Mouse (Mus musculus): ENCODE measurements at regions not wholly inside any gene's neighbourhood (a gene's known extent, or its start where the extent isn't known, plus 50 kb on each side); places are given as distances from the start of the nearest gene placed in this dataset.

GRCm38 (mm10) chr14:80990679-80991286 lies 1006.9 kb downstream of the Olfm4 start:
- WGBS = 94% methylated on average over 1 of the region's 1 CpGs
- Histone ChIP-seq H3K4me1 (ENCODE audit: control insufficient read depth, insufficient read depth, low read length) (no peaks in the 10 kb centered on the region), H3K27ac (replicated peaks; ENCODE audit: low read depth, low read length) (no peak overlapping the region), H3K9ac (ENCODE audit: low read length) (no peak overlapping the region), H3K36me3 (ENCODE audit: control insufficient read depth, insufficient read depth, low read length) (no peaks in the 10 kb centered on the region), H3K4me2 (ENCODE audit: low read depth, severe bottlenecking) (no peak overlapping the region), H3K27me3 (ENCODE audit: control insufficient read depth, insufficient read depth, low read length) (no peaks in the 10 kb centered on the region), H3K9me3 (ENCODE audit: control insufficient read depth, low read length) (no peaks in the 10 kb centered on the region), H3K4me3 (ENCODE audit: low read depth, low read length) (no peak overlapping the region)
- DNase-seq (ENCODE audit: low spot score) = no peak
- no peak for ATAC-seq (ENCODE audit: insufficient number of reproducible peaks, low FRiP score, low TSS enrichment, low read depth)

- Histone ChIP-seq H3K9me3 (ENCODE audit: control insufficient read depth, low read length) (no peaks in the 10 kb centered on the region), H3K36me3 (ENCODE audit: control insufficient read depth, insufficient read depth, low read length) (no peaks in the 10 kb centered on the region), H3K9ac (ENCODE audit: low read length) (no peak overlapping the region), H3K4me1 (ENCODE audit: control insufficient read depth, insufficient read depth, low read length) (no peaks in the 10 kb centered on the region), H3K27me3 (ENCODE audit: control insufficient read depth, insufficient read depth, low read length) (no peaks in the 10 kb centered on the region), H3K27ac (replicated peaks; ENCODE audit: low read depth, low read length) (no peak overlapping the region), H3K4me2 (ENCODE audit: low read depth, severe bottlenecking) (no peak overlapping the region), H3K4me3 (ENCODE audit: low read depth, low read length) (no peak overlapping the region)
- ATAC-seq (ENCODE audit: insufficient number of reproducible peaks, low FRiP score, low TSS enrichment, low read depth) (no peak), DNase-seq (ENCODE audit: low spot score) (no peak)
- 92% methylated on average over 1 of the region's 1 CpGs for WGBS
These were observed 1015.1 kb downstream of the Olfm4 start for GRCm38 (mm10) chr14:80999030-80999429.

- no peak overlapping the region for H3K4me2 ChIP-seq (ENCODE audit: low read depth, severe bottlenecking)
- WGBS = 58% methylated on average over 5 of the region's 5 CpGs
- ATAC-seq (ENCODE audit: insufficient number of reproducible peaks, low FRiP score, low TSS enrichment, low read depth) (peak; percentile 65), DNase-seq (ENCODE audit: low spot score) (no peak)
- no peak overlapping the region for H3K27ac ChIP-seq (replicated peaks; ENCODE audit: low read depth, low read length)
- no peak overlapping the region for H3K4me3 ChIP-seq (ENCODE audit: low read depth, low read length)
- H3K27me3 ChIP-seq (ENCODE audit: control insufficient read depth, insufficient read depth, low read length) = no peaks in the 10 kb centered on the region
- no peaks in the 10 kb centered on the region for H3K36me3 ChIP-seq (ENCODE audit: control insufficient read depth, insufficient read depth, low read length)
- no peak overlapping the region for H3K9ac ChIP-seq (ENCODE audit: low read length)
- H3K4me1 ChIP-seq (ENCODE audit: control insufficient read depth, insufficient read depth, low read length) = no peaks in the 10 kb centered on the region
- no peaks in the 10 kb centered on the region for H3K9me3 ChIP-seq (ENCODE audit: control insufficient read depth, low read length)
These were observed 1029.3 kb downstream of the Olfm4 start for GRCm38 (mm10) chr14:81013208-81013607.

- Histone ChIP-seq H3K9ac (ENCODE audit: low read length) (no peak overlapping the region), H3K4me1 (ENCODE audit: control insufficient read depth, insufficient read depth, low read length) (no peaks in the 10 kb centered on the region), H3K27ac (replicated peaks; ENCODE audit: low read depth, low read length) (no peak overlapping the region), H3K4me2 (ENCODE audit: low read depth, severe bottlenecking) (no peak overlapping the region), H3K4me3 (ENCODE audit: low read depth, low read length) (no peak overlapping the region), H3K9me3 (ENCODE audit: control insufficient read depth, low read length) (no peaks in the 10 kb centered on the region), H3K27me3 (ENCODE audit: control insufficient read depth, insufficient read depth, low read length) (no peaks in the 10 kb centered on the region), H3K36me3 (ENCODE audit: control insufficient read depth, insufficient read depth, low read length) (no peaks in the 10 kb centered on the region)
- DNase-seq (ENCODE audit: low spot score) (no peak), ATAC-seq (ENCODE audit: insufficient number of reproducible peaks, low FRiP score, low TSS enrichment, low read depth) (no peak)
These were observed 1047.6 kb downstream of the Olfm4 start for GRCm38 (mm10) chr14:81031475-81031874.

- Histone ChIP-seq H3K9ac (ENCODE audit: low read length) (no peak overlapping the region), H3K36me3 (ENCODE audit: control insufficient read depth, insufficient read depth, low read length) (no peaks in the 10 kb centered on the region), H3K9me3 (ENCODE audit: control insufficient read depth, low read length) (no peaks in the 10 kb centered on the region), H3K27ac (replicated peaks; ENCODE audit: low read depth, low read length) (no peak overlapping the region), H3K4me2 (ENCODE audit: low read depth, severe bottlenecking) (no peak overlapping the region), H3K27me3 (ENCODE audit: control insufficient read depth, insufficient read depth, low read length) (no peaks in the 10 kb centered on the region), H3K4me3 (ENCODE audit: low read depth, low read length) (no peak overlapping the region), H3K4me1 (ENCODE audit: control insufficient read depth, insufficient read depth, low read length) (no peaks in the 10 kb centered on the region)
- DNase-seq (ENCODE audit: low spot score) = no peak
- no peak for ATAC-seq (ENCODE audit: insufficient number of reproducible peaks, low FRiP score, low TSS enrichment, low read depth)
- WGBS = 42% methylated on average over 2 of the region's 2 CpGs
These were observed 1053.8 kb downstream of the Olfm4 start for GRCm38 (mm10) chr14:81037635-81038034.

- Histone ChIP-seq H3K4me3 (ENCODE audit: low read depth, low read length) (no peak overlapping the region), H3K36me3 (ENCODE audit: control insufficient read depth, insufficient read depth, low read length) (no peaks in the 10 kb centered on the region), H3K27me3 (ENCODE audit: control insufficient read depth, insufficient read depth, low read length) (no peaks in the 10 kb centered on the region), H3K9me3 (ENCODE audit: control insufficient read depth, low read length) (no peaks in the 10 kb centered on the region), H3K27ac (replicated peaks; ENCODE audit: low read depth, low read length) (no peak overlapping the region), H3K9ac (ENCODE audit: low read length) (no peak overlapping the region), H3K4me2 (ENCODE audit: low read depth, severe bottlenecking) (no peak overlapping the region), H3K4me1 (ENCODE audit: control insufficient read depth, insufficient read depth, low read length) (no peaks in the 10 kb centered on the region)
- 86% methylated on average over 3 of the region's 3 CpGs for WGBS
- ATAC-seq (ENCODE audit: insufficient number of reproducible peaks, low FRiP score, low TSS enrichment, low read depth) (no peak), DNase-seq (ENCODE audit: low spot score) (no peak)
These were observed 1054.2 kb downstream of the Olfm4 start for GRCm38 (mm10) chr14:81038045-81038444.
